ENCODE assay signal across 22 mouse cellular contexts in the genomic region with DNA sequence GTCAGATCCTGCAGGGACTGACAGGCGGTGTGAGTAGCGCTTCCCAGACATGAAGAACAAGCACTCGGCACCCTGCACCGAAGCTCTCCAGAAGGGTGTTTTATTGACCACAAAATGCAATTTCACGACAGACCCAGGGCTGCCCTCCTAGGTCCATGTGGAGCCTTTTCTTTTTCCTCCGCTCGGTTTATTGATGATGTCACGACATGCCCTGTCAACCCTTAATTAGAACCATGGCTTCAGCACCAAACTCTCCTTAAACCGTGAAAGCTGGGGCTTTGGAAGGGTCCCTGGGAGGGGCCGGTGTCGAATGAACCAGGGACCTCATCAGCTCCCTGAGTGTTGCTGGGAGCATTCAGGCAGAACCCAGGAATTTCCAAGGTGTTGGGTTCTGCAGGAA.
DNase-seq lines count a peak whose midpoint lies in the region; ATAC-seq and TF ChIP-seq lines count a peak whose summit lies in the region.
"Had no signal": no experiment of that assay in that cellular context is flagged by ENCODE, and none has a peak within 500 bp of the region (broad histone marks: within the 10 kb centered on the region; RNA-seq: fewer than 3 reads in every experiment).

No protein-coding gene starts in this region.

- no peaks in the 10 kb centered on the region for H3K9me3 ChIP-seq in kidney, embryonic 14.5 days (ENCODE audit: control insufficient read depth, low read length)
- H3K9me3 ChIP-seq in kidney, embryonic 16.5 days (ENCODE audit: low read length) = no peaks in the 10 kb centered on the region
- no peaks in the 10 kb centered on the region for H3K9me3 ChIP-seq in embryonic facial prominence, embryonic 11.5 days (replicated peaks; ENCODE audit: control insufficient read depth, low read length)
- no peaks in the 10 kb centered on the region for H3K9me3 ChIP-seq in limb, embryonic 12.5 days
- H3K9me3 ChIP-seq: hindbrain, embryonic 15.5 days; liver, embryonic 13.5 days; megakaryocyte, embryonic 14.5 days; midbrain, embryonic 15.5 days had no signal

- H3K4me2 ChIP-seq in kidney, embryonic 14.5 days (replicated peaks; ENCODE audit: low read depth, low read length) = no peak overlapping the region
- no peak overlapping the region for H3K4me2 ChIP-seq in kidney, embryonic 16.5 days (replicated peaks; ENCODE audit: low read depth, low read length)
- H3K4me2 ChIP-seq in embryonic facial prominence, embryonic 11.5 days (ENCODE audit: low read depth, low read length) = 0 out of 2 replicates have a peak overlapping the region, but pooled peaks have one; percentile 1
- peak overlapping the region; percentile 36 for H3K4me2 ChIP-seq in limb, embryonic 12.5 days
- H3K4me2 ChIP-seq: hindbrain, embryonic 15.5 days; liver, embryonic 13.5 days; midbrain, embryonic 15.5 days had no signal

- 0 out of 2 replicates have a peak, but pooled peaks have one; percentile 22 for ATAC-seq in kidney, embryonic 14.5 days (ENCODE audit: low FRiP score, low TSS enrichment)
- ATAC-seq in kidney, embryonic 16.5 days (ENCODE audit: low FRiP score, low TSS enrichment) = no peak
- ATAC-seq in embryonic facial prominence, embryonic 11.5 days (replicated peaks; ENCODE audit: insufficient number of reproducible peaks, low FRiP score, low TSS enrichment, low read depth) = 0 out of 2 replicates have a peak, but pooled peaks have one; percentile 10
- 0 out of 2 replicates have a peak, but pooled peaks have one; percentile 21 for ATAC-seq in limb, embryonic 12.5 days (ENCODE audit: insufficient number of reproducible peaks, insufficient read depth, low FRiP score, low TSS enrichment, low read depth)
- ATAC-seq: CD4-positive, CD25-positive, alpha-beta regulatory T cell, adult 4 months; forebrain, embryonic 16.5 days; midbrain, embryonic 15.5 days had no signal

- no peak overlapping the region for H3K4me3 ChIP-seq in kidney, embryonic 14.5 days (ENCODE audit: low read length)
- no peak overlapping the region for H3K4me3 ChIP-seq in kidney, embryonic 16.5 days (ENCODE audit: low read length)
- no peak overlapping the region for H3K4me3 ChIP-seq in embryonic facial prominence, embryonic 11.5 days (ENCODE audit: low read depth, low read length)
- H3K4me3 ChIP-seq in limb, embryonic 12.5 days (replicated peaks) = no peak overlapping the region
- H3K4me3 ChIP-seq in gastrocnemius, adult 2 months = no peak overlapping the region
- H3K4me3 ChIP-seq: heart, adult 2 months; hindbrain, embryonic 15.5 days; left cerebral cortex, adult 2 months; liver, embryonic 13.5 days; megakaryocyte, embryonic 14.5 days; midbrain, embryonic 15.5 days had no signal

- TF ChIP-seq CTCF in gastrocnemius, adult 2 months (IDR thresholded peaks at IDR 0.05) = no peak

- WGBS in kidney, embryonic 14.5 days = 6% methylated on average over 11 of the region's 11 CpGs
- 10% methylated on average over 11 of the region's 11 CpGs for WGBS in kidney, embryonic 16.5 days
- WGBS in embryonic facial prominence, embryonic 11.5 days = 19% methylated on average over 11 of the region's 11 CpGs
- 5% methylated on average over 11 of the region's 11 CpGs for WGBS in limb, embryonic 12.5 days

- H3K36me3 ChIP-seq in kidney, embryonic 14.5 days (ENCODE audit: control insufficient read depth, insufficient read depth, low read length) = no peaks in the 10 kb centered on the region
- no peaks in the 10 kb centered on the region for H3K36me3 ChIP-seq in kidney, embryonic 16.5 days (ENCODE audit: insufficient read depth, low read length)
- no peaks in the 10 kb centered on the region for H3K36me3 ChIP-seq in embryonic facial prominence, embryonic 11.5 days (replicated peaks; ENCODE audit: control insufficient read depth, insufficient read depth, low read depth, low read length)
- H3K36me3 ChIP-seq in limb, embryonic 12.5 days = no peaks in the 10 kb centered on the region
- H3K36me3 ChIP-seq: hindbrain, embryonic 15.5 days; liver, embryonic 13.5 days; midbrain, embryonic 15.5 days had no signal

- DNase-seq in embryo, embryonic 10 days (ENCODE audit: low spot score) = peak; percentile 71
- peak; percentile 61 for DNase-seq in embryonic facial prominence, embryonic 11.5 days (ENCODE audit: low spot score)
- DNase-seq in thymus, postnatal 25 days = no peak
- no peak for DNase-seq in ovary, adult 18-20 months (ENCODE audit: low spot score)
- no peak for DNase-seq in gastrocnemius, adult 2 months
- DNase-seq: adrenal gland, postnatal 25 days; cerebellum, adult 8-10 months; gastrocnemius, postnatal 36 days; heart, adult 2 months; kidney, adult 9 months; liver, embryonic 13.5 days; lung, adult 2 months had no signal

- H3K27me3 ChIP-seq in kidney, embryonic 14.5 days (ENCODE audit: control insufficient read depth, insufficient read depth, low read length) = peaks cover 9% of the 10 kb centered on the region
- peaks cover 12% of the 10 kb centered on the region for H3K27me3 ChIP-seq in kidney, embryonic 16.5 days (ENCODE audit: insufficient read depth, low read length)
- H3K27me3 ChIP-seq in embryonic facial prominence, embryonic 11.5 days (ENCODE audit: control insufficient read depth, insufficient read depth, low read length) = no peaks in the 10 kb centered on the region; the same call in 1 of the 2 replicates
- peaks cover 88% of the 10 kb centered on the region for H3K27me3 ChIP-seq in limb, embryonic 12.5 days

- H3K27ac ChIP-seq in kidney, embryonic 14.5 days (ENCODE audit: low read depth, low read length) = no peak overlapping the region
- H3K27ac ChIP-seq in kidney, embryonic 16.5 days (ENCODE audit: low read length) = no peak overlapping the region
- no peak overlapping the region for H3K27ac ChIP-seq in embryonic facial prominence, embryonic 11.5 days (replicated peaks; ENCODE audit: low read depth, low read length)
- no peak overlapping the region for H3K27ac ChIP-seq in limb, embryonic 12.5 days
- no peak overlapping the region for H3K27ac ChIP-seq in gastrocnemius, adult 2 months
- H3K27ac ChIP-seq: heart, adult 2 months; hindbrain, embryonic 15.5 days; left cerebral cortex, adult 2 months; liver, embryonic 13.5 days; midbrain, embryonic 15.5 days; stomach, postnatal 0 days had no signal

- intact Hi-C loops in gastrocnemius, adult 2 months (cut with DNase I) = no loop called here

- H3K4me1 ChIP-seq in kidney, embryonic 14.5 days (ENCODE audit: control insufficient read depth, insufficient read depth, low read length) = peaks cover 31% of the 10 kb centered on the region
- H3K4me1 ChIP-seq in kidney, embryonic 16.5 days (ENCODE audit: insufficient read depth, low read length) = peaks cover 23% of the 10 kb centered on the region
- H3K4me1 ChIP-seq in embryonic facial prominence, embryonic 11.5 days (ENCODE audit: control insufficient read depth, insufficient read depth, low read length) = no peaks in the 10 kb centered on the region; the same call in none of the 2 replicates
- H3K4me1 ChIP-seq in limb, embryonic 12.5 days (replicated peaks) = peaks cover 29% of the 10 kb centered on the region
- H3K4me1 ChIP-seq: liver, embryonic 13.5 days; megakaryocyte, embryonic 14.5 days; midbrain, embryonic 15.5 days had no signal

- no peak overlapping the region for H3K9ac ChIP-seq in kidney, embryonic 14.5 days (ENCODE audit: low read depth, low read length)
- H3K9ac ChIP-seq in kidney, embryonic 16.5 days (replicated peaks; ENCODE audit: low read length) = no peak overlapping the region
- no peak overlapping the region for H3K9ac ChIP-seq in embryonic facial prominence, embryonic 11.5 days (replicated peaks; ENCODE audit: low read length)
- H3K9ac ChIP-seq in limb, embryonic 12.5 days (replicated peaks) = no peak overlapping the region
- H3K9ac ChIP-seq: hindbrain, embryonic 15.5 days; liver, embryonic 13.5 days; midbrain, embryonic 15.5 days had no signal

Comparison
In these comparisons a context has a peak if more than half of its experiments do, and no peak if none do; other contexts are left out.
1. H3K4me2 ChIP-seq: peak in embryonic facial prominence, embryonic 11.5 days (single experiment) and limb, embryonic 12.5 days (single experiment); none in kidney, embryonic 14.5 days (single experiment) and kidney, embryonic 16.5 days (single experiment).
2. DNase-seq: peak in embryo, embryonic 10 days (single experiment) and embryonic facial prominence, embryonic 11.5 days (single experiment); none in thymus, postnatal 25 days (single experiment), ovary, adult 18-20 months (single experiment) and gastrocnemius, adult 2 months (single experiment).